Mouse (Mus musculus): ENCODE data around the gene Senp6. TPM values are rescaled to one million over a fixed set of nuclear protein-coding genes. Genes with fewer than 3 reads are reported as not detected.

The Senp6 gene
- total RNA-seq, 2 experiments from 2014 or later = 101 to 104 TPM

GRCm38 (mm10) chr9:80172396-80173222, 105.9 kb downstream of the Senp6 start:
- DNase-seq = no peak

GRCm38 (mm10) chr9:80173629-80174028, 106.9 kb downstream of the Senp6 start:
- DNase-seq = peak; percentile 48

GRCm38 (mm10) chr9:80176696-80177478, 110.2 kb downstream of the Senp6 start:
- DNase-seq = peak; percentile 38

DNA sequence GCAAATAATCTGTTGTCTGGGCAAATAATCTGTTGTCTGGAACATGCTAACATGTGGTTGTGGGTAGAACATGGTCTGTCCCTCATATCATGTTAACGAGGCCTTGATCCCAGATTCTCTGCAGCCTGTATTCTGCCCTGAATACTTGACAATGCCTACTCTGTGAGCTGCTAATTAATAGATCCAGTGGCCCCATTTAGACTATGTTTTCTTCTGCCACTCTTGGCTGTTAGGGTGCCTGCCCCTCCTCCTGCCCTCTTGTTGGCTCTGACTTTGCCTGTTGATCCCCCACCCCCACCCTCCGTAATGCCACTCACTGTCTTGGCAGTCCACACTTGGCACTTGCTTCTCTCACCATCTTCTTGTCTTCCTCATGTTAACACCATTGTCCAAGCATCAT, 112.0 kb downstream of the Senp6 start:
- no peak for DNase-seq

DNA sequence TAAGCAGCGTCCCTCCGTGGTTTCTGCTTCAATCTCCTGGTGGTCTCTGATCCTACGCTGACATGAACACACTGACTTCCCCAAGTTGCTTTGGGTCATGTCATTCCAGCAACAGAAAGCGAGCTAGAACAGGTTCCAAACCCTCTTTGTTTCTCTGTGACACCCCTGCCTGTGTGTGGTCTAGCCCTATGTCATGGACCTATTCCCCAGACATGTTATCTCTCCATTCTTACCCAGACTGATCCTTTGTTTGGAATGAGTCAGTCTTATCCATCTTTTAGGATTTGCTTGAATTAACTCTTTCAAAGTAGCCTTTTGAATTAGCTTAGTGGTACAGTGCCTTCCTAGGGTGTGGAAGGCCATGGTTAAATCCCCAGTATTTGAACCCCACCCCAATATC, 113.0 kb downstream of the Senp6 start:
- DNase-seq = no peak

DNA sequence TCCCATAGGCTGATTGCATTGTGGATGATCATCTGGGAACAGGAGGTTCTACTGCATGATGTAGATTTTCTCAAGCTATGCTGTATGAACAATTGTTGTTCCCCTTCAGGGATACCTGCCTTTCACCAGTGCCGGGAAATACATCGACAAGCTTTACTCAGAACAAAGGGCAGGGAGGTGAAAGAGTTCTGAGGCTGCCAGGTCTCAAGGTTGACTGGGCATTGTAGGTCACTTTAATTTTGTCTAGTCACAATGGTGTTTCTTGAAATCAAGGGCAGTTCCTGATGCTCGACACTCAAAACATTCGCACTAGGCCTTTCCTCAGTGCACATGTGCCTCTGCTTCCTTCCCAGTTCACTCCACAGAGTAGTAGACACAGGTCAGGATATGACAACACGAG, 114.1 kb downstream of the Senp6 start:
- no peak for DNase-seq

DNA sequence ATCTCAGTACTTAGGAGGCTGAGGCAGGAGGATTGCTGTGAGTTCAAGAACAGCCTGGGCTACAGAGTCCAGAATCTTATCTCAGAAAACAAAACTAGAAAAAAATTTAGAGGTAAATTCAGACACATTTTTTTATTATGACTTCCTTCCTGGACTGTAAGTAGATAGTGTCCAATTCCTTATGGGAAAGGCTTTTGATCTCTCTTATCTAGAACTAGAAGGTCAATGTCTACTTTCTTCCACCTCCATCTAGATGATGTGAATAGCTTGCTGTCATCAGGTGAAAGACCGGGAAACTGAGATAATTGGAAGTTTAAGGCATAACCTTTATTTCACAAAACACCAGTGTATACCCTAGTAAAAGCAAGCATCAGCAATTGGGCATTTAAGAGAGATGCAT, 115.0 kb downstream of the Senp6 start:
- DNase-seq = no peak

GRCm38 (mm10) chr9:80184138-80184537, 117.4 kb downstream of the Senp6 start:
- no peak for DNase-seq

DNA sequence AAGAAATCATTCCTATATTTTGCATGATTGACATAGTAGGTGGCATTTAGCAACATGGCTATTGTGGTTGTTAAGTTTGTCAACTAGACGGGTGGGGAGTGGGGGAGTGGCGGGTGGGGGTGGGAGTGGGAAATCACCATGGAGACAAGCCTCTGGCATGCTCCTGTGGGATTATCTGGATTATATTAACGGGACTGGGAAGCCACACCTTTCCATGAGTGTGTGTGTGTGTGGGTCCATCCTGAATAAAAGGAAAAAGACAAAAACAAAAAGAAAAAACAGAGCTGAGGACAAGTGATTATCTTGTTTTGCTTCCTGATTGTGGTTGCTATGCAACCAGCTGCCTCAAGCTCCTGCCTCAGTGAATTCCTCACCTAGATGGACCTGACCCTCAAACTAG, 119.0 kb downstream of the Senp6 start:
- DNase-seq = no peak

DNA sequence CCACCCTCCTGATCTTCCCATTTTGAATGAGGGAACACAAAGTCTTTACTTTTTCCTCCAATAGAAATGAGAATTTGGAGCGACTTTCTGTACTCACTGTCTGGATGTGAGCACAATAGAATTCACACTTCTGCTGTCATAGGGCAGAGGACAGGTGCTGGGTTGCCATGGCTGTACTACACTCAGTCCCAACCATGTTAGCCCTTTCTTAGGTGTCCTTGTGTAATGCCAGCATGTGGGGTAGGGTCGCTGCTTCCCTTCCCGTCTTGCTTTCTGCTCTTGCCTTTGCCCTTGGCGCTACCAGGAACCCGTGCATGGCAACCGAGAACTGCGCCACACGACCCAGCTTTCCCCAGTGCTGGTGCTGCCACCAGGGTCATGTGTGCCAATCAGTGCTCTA, 120.0 kb downstream of the Senp6 start:
- no peak for DNase-seq

DNA sequence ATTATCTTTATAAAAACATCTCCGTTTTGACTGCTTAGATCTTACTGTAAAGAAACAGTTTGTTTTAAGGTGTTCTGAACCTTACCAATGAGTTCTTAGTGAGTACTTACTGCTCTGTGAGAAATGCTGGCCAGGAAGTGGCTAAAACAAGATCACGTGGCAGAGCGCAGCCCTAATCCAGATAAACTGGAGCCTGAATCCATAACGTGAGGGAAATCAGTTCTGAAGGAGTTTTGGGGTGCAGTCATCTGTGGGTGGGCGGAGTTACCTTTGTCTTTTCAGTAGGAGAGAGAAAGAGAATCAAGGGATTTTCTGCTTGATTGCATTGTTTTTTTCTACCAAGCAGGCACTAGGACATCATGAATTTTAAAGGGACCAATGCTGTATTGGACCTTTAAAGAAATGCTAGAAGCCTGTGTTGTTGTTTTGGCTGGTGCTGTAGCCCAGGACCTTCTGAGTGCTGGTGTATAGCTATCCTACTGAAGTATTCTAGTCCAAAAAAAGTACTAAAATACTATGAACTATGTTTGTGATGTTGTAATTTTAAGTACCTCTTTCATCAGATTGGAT, 121.7 kb downstream of the Senp6 start:
- no peak for DNase-seq

- DNase-seq = no peak
Observed at GRCm38 (mm10) chr9:80191240-80191639, 124.5 kb downstream of the Senp6 start.

GRCm38 (mm10) chr9:80192324-80192723, 125.6 kb downstream of the Senp6 start:
- DNase-seq = peak; percentile 21

GRCm38 (mm10) chr9:80194446-80194845, 127.7 kb downstream of the Senp6 start:
- no peak for DNase-seq

Other genes with a start within 250 kb of the Senp6 start
- 100 to 1,000 TPM; 101 to 114 TPM for gene Filip1, start 54.1 kb upstream of the Senp6 start, total RNA-seq (2021)
- 10 to 100 TPM; 18.8 to 21.3 TPM for gene Myo6, start 98.1 kb downstream of the Senp6 start, total RNA-seq (2021)

Measured in heart, postnatal 4 days (tissue).